Mouse (Mus musculus) thymus, postnatal 0 days (tissue): ENCODE measurements around the gene Rdh16f1. TPM values are rescaled to one million over a fixed set of nuclear protein-coding genes. Genes with fewer than 3 reads are reported as not detected.
"Not testable (repeated sequence)": the region's sequence is repeated elsewhere in the genome, so short reads cannot be mapped to it uniquely, and the experiment has no call there.

ENCODE experiments used
- DNase-seq: peaks from one replicate; pipeline ENCODE4 v3.0.0-alpha.2; 2015; ENCODE audit warnings: low spot score
- polyA plus RNA-seq: library from polyadenylated mRNA; unstranded; fragments of >200 nt; fragmentation: Nextera tagmentation; extraction: Ambion mirVana; gene quantifications from 2 replicates; pipeline ENCODE4 v1.2.1, GENCODE M21; 2015

The Rdh16f1 gene
- polyA plus RNA-seq, 1 experiment from 2014 or later: 0.09 TPM

DNA sequence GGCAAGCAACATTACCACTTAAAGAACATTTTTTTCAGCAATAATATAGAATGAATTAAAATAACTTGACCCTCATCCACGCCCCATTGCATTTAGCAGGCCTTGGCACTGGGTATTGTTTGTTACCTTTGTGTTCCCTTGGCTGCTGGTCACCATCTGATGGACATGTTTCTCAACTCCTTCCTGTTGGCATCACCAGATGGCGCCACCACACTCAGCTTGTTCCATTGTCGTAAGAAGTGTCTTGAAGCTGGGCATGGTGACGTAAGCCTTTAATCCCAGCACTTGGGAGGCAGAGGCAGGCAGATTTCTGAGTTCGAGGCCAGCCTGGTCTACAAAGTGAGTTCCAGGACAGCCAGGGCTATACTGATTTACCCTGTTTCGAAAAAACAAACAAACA lies 65.8 kb downstream of the Rdh16f1 start:
- DNase-seq: no peak

DNA sequence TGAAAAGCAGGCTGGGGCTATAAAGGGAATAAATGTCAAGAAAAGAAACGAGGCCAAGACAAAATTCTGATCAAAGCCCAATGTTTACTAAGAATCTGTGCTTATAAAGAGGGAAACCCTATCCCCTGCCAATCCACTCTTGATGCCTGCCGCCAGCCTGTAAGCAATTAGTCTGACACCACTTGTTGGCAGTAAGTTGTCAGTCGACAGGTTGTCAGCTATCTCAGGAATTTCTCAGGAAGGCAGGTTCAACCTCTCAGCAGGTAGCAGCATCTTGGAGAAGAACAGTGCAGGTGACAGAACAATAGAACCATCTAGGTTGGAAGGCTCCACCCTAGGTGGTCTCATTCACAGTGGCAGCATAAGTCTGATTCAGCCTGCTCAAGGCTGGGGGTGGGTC lies 69.5 kb downstream of the Rdh16f1 start:
- DNase-seq: no peak

DNA sequence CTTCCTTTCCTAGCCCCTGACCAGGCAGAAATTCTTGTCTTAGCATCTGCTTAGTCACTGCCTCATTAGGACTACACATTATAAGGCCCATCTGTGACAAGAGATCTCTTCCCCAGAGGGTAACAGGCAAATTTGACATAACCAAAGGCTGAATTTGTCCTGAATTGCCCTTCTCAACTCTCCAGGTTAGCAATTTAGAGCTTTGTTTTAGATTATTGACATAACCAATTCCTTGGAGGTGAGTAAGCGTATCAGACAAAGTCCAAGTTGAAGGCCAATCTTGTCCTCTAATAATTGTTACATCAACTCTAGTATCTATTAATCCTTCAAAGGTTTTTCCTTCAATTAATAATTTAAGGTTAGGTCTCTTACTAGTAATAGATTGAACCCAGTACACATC lies 74.6 kb downstream of the Rdh16f1 start:
- not testable (repeated sequence) for DNase-seq

DNA sequence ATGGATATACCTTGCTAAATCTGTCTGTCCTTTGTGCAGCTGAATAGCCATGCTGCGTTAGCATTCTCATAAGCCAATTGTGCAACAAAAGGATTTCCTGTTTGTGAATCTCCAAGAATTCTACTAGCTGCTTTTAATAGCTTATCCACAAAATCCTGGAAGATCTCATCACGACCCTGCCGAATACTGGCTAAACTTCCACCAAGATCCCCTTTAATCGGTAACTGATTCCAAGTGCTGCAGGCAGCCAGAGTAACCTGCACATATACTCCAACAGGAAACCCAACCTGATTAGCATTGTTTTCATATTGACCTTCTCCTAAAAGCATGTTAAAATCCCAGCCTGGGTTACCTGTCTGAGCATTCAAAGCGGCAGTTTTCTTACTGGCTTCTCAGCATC lies 75.7 kb downstream of the Rdh16f1 start:
- DNase-seq: no peak

DNA sequence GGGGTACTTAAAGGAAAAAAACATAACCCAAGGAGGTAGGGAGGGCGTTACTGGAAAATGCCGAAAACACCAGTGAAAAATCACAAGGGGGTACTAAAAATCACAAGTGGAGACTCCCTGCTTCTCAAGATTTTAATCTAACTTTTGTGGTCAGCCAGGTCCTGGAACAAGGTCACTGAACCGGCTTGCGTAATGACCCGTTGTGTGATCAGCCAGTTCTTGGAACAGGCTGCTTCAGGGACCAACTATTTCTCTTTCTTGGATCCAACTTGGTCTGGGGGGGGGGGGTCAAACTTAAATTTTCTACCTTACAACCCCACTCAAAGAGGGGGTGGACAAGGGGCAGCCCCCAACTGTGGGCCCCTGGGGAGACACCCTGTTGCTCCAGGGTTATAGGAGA lies 78.2 kb downstream of the Rdh16f1 start:
- DNase-seq: not testable (repeated sequence)

DNA sequence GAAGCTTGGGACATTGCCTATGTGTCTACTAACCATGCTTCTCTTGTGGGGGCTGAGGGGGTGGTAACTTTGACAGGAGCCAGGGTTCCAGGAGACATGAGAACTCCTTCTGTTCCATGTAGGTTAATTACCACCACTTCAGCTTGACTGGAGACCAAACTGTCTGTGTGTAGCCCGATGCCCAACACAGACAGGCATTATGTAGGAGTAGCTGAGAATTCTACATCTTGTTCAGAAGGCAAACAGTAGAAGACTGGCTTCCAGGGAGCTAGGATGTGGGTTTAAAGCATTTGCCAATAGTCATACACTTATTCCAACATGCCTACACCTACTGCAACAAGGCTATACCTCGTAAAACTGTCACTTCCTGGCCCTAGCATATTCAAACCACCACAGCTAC lies 79.0 kb downstream of the Rdh16f1 start:
- DNase-seq: no peak

DNA sequence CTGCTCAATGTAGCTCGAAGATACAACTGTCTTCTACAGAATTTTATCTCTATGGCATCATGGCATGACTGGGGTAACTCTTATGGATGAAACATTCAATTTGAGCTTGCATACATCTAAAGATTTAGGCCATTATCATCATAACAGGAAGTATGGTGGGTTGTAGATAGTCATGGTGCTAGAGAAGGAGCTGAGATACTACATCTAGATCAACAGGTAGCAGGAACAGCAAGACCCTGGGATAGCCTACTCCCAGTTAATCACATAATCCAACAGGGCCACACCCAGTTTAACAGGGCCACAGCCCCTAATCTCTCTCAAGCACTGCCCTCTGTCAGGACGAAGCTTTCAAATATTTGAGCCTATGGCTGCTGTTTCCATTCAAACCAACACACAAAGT lies 81.2 kb downstream of the Rdh16f1 start:
- no peak for DNase-seq

Other genes starting within 250 kb of the Rdh16f1 start
- gene Ndufa4l2, start 244.8 kb upstream of the Rdh16f1 start, polyA plus RNA-seq: 10.4 and 13.2 TPM in 2 replicates
- 102 and 118 TPM in 2 replicates for gene Shmt2, start 237.3 kb upstream of the Rdh16f1 start, polyA plus RNA-seq
- 0.19 and 0.23 TPM in 2 replicates for gene Nxph4, start 225.2 kb upstream of the Rdh16f1 start, polyA plus RNA-seq
- gene Lrp1, start 138.6 kb upstream of the Rdh16f1 start, polyA plus RNA-seq: 8.0 and 8.6 TPM in 2 replicates
- 38.4 and 47.9 TPM in 2 replicates for gene Stat6, start 116.8 kb upstream of the Rdh16f1 start, polyA plus RNA-seq
- gene Nemp1, start 92.9 kb upstream of the Rdh16f1 start, polyA plus RNA-seq: 10.6 and 10.9 TPM in 2 replicates
- gene Nab2, start 91.2 kb upstream of the Rdh16f1 start, polyA plus RNA-seq: 9.2 and 10.0 TPM in 2 replicates
- gene Myo1a, start 54.6 kb upstream of the Rdh16f1 start, polyA plus RNA-seq: 0.62 and 0.68 TPM in 2 replicates
- gene Tac2, start 35.3 kb upstream of the Rdh16f1 start, polyA plus RNA-seq: 3.1 and 3.9 TPM in 2 replicates
- 1.3 and 1.7 TPM in 2 replicates for gene Zbtb39, start 20.2 kb upstream of the Rdh16f1 start, polyA plus RNA-seq
- 0.90 and 1.1 TPM in 2 replicates for gene Gpr182, start 8.1 kb upstream of the Rdh16f1 start, polyA plus RNA-seq
- 0.03 TPM in 1 of 2 replicates, not detected in the other for gene Rdh1, start 66 bp upstream of the Rdh16f1 start, polyA plus RNA-seq
- gene Rdh9, start 16.6 kb downstream of the Rdh16f1 start, polyA plus RNA-seq: not detected in 2 replicates
- gene Rdh16, start 41.4 kb downstream of the Rdh16f1 start, polyA plus RNA-seq: 0.05 TPM in 1 of 2 replicates, not detected in the other
- not detected in 2 replicates for gene Rdh19, start 90.1 kb downstream of the Rdh16f1 start, polyA plus RNA-seq
- 0.10 TPM in 1 of 2 replicates, not detected in the other for gene Rdh16f2, start 106.7 kb downstream of the Rdh16f1 start, polyA plus RNA-seq
- not detected in 2 replicates for gene Rdh7, start 129.0 kb downstream of the Rdh16f1 start, polyA plus RNA-seq
- 0.33 and 0.39 TPM in 2 replicates for gene Sdr9c7, start 138.7 kb downstream of the Rdh16f1 start, polyA plus RNA-seq
- gene Hsd17b6, start 247.8 kb downstream of the Rdh16f1 start, polyA plus RNA-seq: 0.16 and 0.22 TPM in 2 replicates